In genomic region chr4:130161349-130161748, GRCm38 (mm10) we compare ENCODE assay signal across 17 mouse cellular contexts. TPM values are rescaled to one million over a fixed set of nuclear protein-coding genes. Genes with fewer than 3 reads are reported as not detected.
"Had no signal": no experiment of that assay in that cellular context is flagged by ENCODE, and none has a peak within 500 bp of the region (broad histone marks: within the 10 kb centered on the region; RNA-seq: fewer than 3 reads in every experiment).

No protein-coding gene starts in this region.

- DNase-seq: kidney, postnatal 14 days; lung, embryonic 14.5 days; lung, postnatal 10 days; lung, postnatal 4 days; midbrain, embryonic 14.5 days; retina, postnatal 1 day; right cerebral cortex, postnatal 4 days; thymus, postnatal 36 days had no signal

- H3K9ac ChIP-seq: kidney, embryonic 15.5 days; limb, embryonic 15.5 days; liver, embryonic 12.5 days; lung, embryonic 14.5 days; neural tube, embryonic 13.5 days; stomach, embryonic 15.5 days had no signal

- H3K4me2 ChIP-seq: kidney, embryonic 15.5 days; limb, embryonic 15.5 days; liver, embryonic 12.5 days; lung, embryonic 14.5 days; neural tube, embryonic 13.5 days; stomach, embryonic 15.5 days had no signal

- H3K36me3 ChIP-seq: kidney, embryonic 15.5 days; limb, embryonic 15.5 days; midbrain, embryonic 10.5 days; neural tube, embryonic 13.5 days; stomach, embryonic 15.5 days had no signal

- H3K4me3 ChIP-seq: kidney, embryonic 15.5 days; left cerebral cortex, adult 2 months; limb, embryonic 15.5 days; liver, embryonic 12.5 days; midbrain, embryonic 10.5 days; neural tube, embryonic 13.5 days; stomach, embryonic 15.5 days had no signal

- H3K9me3 ChIP-seq: kidney, embryonic 15.5 days; limb, embryonic 15.5 days; liver, embryonic 12.5 days; midbrain, embryonic 10.5 days; neural tube, embryonic 13.5 days; stomach, embryonic 15.5 days had no signal

- H3K27ac ChIP-seq: kidney, embryonic 15.5 days; left cerebral cortex, adult 2 months; limb, embryonic 15.5 days; liver, embryonic 12.5 days; midbrain, embryonic 10.5 days; neural tube, embryonic 13.5 days; stomach, embryonic 15.5 days had no signal

- H3K27me3 ChIP-seq: limb, embryonic 15.5 days; stomach, embryonic 15.5 days had no signal

- ATAC-seq: liver, embryonic 12.5 days had no signal

RNA-seq across cellular contexts. Expression of gene Hcrtr1, which starts 22.2 kb away (rescaled TPM):
- total RNA-seq: megakaryocyte, adult 5-6 weeks had no signal
- polyA plus RNA-seq: limb, embryonic 11.5 days; liver, embryonic 12.5 days had no signal
